Mouse (Mus musculus): ENCODE data around the gene Rnase12.
"Not testable (repeated sequence)": the region's sequence is repeated elsewhere in the genome, so short reads cannot be mapped to it uniquely, and the experiment has no call there.

Gene Rnase12

DNA sequence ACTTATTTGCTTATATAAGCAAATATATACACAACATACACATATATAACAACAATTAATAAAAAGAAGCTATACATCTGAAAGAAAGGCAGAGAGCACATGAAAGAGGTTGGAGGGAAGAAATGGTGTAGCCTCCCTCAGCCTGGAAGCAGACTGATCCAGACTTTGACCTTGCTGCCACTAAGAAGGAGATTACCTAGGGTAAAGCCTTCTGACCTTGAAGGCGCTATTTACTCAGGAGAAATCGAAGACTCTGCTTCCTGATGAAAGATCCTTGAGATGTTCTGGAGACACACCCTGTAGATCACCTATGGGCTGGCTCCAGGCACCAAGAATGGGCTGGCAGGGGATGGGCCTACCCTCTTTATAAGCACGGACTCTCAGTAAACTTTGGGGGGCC, 42.7 kb downstream of the Rnase12 start:
- DNase-seq: not testable (repeated sequence)

DNA sequence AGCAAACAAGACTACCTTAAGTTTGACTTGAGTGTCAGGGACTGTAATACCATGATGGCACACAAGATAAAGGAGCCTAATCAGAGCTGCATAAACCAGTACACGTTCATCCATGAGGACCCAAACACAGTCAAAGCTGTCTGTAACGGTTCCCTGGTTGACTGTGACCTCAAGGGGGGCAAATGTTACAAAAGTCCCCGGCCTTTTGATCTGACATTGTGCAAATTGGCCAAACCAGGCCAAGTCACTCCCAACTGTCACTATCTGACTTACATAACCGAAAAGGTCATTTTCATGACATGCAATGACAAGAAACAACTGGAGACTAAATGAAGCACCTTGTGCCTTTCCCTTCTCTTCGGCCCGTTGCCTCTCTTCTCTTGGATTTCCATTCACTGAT, 47.9 kb downstream of the Rnase12 start:
- no peak for DNase-seq

DNA sequence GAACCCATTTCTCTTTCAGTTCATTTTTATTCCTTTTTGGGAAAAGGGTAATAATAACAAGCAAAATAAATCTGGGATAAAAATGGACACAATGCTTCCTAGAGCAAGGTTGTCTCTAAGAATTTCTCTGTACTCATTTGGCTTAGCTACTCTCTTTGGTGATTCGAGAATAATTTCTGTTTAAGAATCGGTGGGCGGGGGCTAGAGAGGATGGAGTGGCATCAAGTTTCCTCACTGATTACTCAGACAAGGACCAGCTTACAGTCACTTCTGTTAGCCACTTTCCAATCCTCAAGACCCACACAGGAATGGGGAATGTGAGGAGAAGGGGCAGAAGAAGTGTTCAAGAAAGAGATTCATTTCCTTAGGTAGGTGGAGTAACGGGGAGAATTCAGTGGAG, 48.7 kb downstream of the Rnase12 start:
- no peak for DNase-seq

DNA sequence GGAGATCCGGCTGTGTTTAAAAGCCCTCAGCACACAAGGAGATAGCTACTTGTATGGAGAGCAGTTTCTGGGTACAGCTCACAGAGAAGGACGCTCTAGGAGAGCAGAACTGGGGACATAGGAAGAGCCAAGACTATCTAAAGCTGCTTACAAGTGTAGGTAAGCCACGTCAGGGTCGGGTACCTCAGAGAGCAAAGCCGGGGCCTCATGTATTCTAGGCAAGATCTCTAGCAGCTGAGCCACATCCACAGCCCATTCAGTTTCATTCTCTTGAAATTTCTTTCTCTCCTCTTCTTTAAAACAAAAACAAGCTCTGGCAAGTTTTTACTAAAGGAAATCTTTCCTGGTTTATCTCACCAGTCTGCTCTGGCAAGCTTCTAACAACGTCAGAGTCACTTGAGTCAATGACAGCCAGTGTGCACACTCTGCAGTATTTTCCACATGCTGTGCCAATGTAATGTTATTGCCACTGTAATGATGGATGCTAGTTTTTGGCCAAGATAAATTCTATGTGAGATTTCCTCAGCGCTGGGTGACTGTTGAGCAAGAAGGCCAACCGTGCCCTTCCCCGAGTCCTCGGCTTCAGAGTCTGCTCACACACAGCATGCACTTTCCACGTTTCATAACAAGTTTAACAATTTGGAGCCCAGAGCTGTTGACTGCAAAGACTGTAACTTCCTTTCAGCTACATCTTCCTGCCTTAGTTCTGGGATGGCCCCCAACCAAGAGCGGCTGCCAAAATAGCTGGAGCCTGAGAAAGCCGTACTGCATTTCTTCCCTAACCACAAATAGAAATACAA, 49.3 kb downstream of the Rnase12 start:
- peak; percentile 36 for DNase-seq

DNA sequence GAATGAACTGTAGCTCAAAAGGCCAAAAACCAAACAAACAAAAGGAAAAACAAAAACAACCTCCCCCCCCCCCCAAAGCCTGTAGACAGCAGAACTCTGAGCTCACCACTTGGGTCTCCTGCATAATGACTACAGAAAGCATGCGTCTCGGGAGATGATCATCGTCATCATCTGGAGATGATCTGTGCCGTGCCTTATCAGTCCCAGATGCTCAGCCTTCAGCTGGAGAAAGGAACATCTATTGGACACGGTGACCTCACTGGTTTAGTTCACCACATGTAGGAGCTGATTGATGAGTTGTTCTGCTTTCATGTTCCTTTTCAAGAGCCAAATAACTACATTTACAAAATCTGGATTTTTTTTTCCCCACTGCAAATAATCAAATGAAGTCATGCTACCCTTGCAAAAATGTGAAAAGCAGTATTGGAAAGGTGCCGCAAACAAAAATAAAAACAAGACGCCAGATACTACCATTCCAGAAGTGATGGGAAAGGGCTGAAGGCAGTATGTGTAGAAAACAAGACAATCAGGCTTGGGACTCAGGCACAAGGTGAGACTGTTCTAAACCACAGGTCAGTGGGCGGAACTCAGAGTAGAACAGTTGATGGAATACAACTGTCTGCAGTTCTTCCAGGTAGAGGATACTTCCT, 50.2 kb downstream of the Rnase12 start, which contains the start of gene Rnase10:
Gene Rnase10, plus strand, starts transcription at position 600 of the 650 bp plus-strand sequence.
- no peak for DNase-seq

All from right cerebral cortex, adult 18-20 months (tissue).